Mouse (Mus musculus): ENCODE results near the gene Chpf.

Gene Chpf

GRCm38 (mm10) chr1:75458025-75458788 lies 20.9 kb downstream of the Chpf start:
- peak; percentile 45 to 51 for DNase-seq

- no peak for DNase-seq
Measured at GRCm38 (mm10) chr1:75457710-75458024, 21.4 kb downstream of the Chpf start.

- peak in 1 of 2 experiments; percentile 53 for DNase-seq
Measured at GRCm38 (mm10) chr1:75456746-75457564, 22.2 kb downstream of the Chpf start.

GRCm38 (mm10) chr1:75455948-75456347 lies 23.2 kb downstream of the Chpf start:
- DNase-seq, result no peak

GRCm38 (mm10) chr1:75455433-75455832 lies 23.7 kb downstream of the Chpf start:
- no peak for DNase-seq

GRCm38 (mm10) chr1:75451900-75452299 lies 27.2 kb downstream of the Chpf start:
- DNase-seq, result no peak

GRCm38 (mm10) chr1:75450314-75451005 lies 28.6 kb downstream of the Chpf start, which contains the start of gene Asic4:
TSS of gene Asic4 (plus strand) at chr1:75450436.
- no peak for DNase-seq

- no peak for DNase-seq
Measured at GRCm38 (mm10) chr1:75449377-75450135, 29.6 kb downstream of the Chpf start.

- DNase-seq, result no peak
Measured at GRCm38 (mm10) chr1:75448937-75449336, 30.2 kb downstream of the Chpf start.

- no peak for DNase-seq
Measured at GRCm38 (mm10) chr1:75448052-75448431, 31.1 kb downstream of the Chpf start.

- no peak for DNase-seq
Measured at GRCm38 (mm10) chr1:75447265-75448051, 31.6 kb downstream of the Chpf start.

- DNase-seq, result no peak
Measured at GRCm38 (mm10) chr1:75446656-75447055, 32.5 kb downstream of the Chpf start.

- DNase-seq, result peak; percentile 89 to 91
Measured at GRCm38 (mm10) chr1:75445751-75446611, 33.1 kb downstream of the Chpf start.

- DNase-seq, result peak; percentile 51 to 57
Measured at GRCm38 (mm10) chr1:75445141-75445701, 33.9 kb downstream of the Chpf start.

GRCm38 (mm10) chr1:75444208-75444607 lies 34.9 kb downstream of the Chpf start:
- peak in 1 of 2 experiments; percentile 45 for DNase-seq

- peak; percentile 71 to 74 for DNase-seq
Measured at GRCm38 (mm10) chr1:75443247-75444024, 35.7 kb downstream of the Chpf start.

- peak; percentile 88 to 91 for DNase-seq
Measured at GRCm38 (mm10) chr1:75442811-75443210, 36.3 kb downstream of the Chpf start.

GRCm38 (mm10) chr1:75442171-75442570 lies 36.9 kb downstream of the Chpf start:
- DNase-seq, result peak; percentile 67 to 71

- peak in 1 of 2 experiments; percentile 49 for DNase-seq
Measured at GRCm38 (mm10) chr1:75441471-75441996, 37.6 kb downstream of the Chpf start.
